Mouse (Mus musculus): ENCODE results near the gene Kcnk6. TPM values are rescaled to one million over a fixed set of nuclear protein-coding genes. Genes with fewer than 3 reads are reported as not detected.

The Kcnk6 gene
- total and polyA plus RNA-seq, 2 experiments from 2014 or later = 1.8 to 2.4 TPM

GRCm38 (mm10) chr7:29180077-29180853 is 52.0 kb downstream of the Kcnk6 start, which contains the start of gene Psmd8:
Psmd8 (minus strand) TSS chr7:29180701.
- Histone ChIP-seq H3K27me3 (ENCODE audit: insufficient read depth, low read length) (no peaks in the 10 kb centered on the region), H3K36me3 (ENCODE audit: insufficient read depth, low read length) (peaks cover 10% of the 10 kb centered on the region), H3K4me1 (ENCODE audit: insufficient read depth, low read length) (peaks cover 10% of the 10 kb centered on the region), H3K4me3 (ENCODE audit: low read depth, low read length) (peak within 1 kb of the TSS; percentile 73), H3K4me2 (ENCODE audit: low read depth, low read length, poor library complexity, severe bottlenecking) (peak within 1 kb of the TSS; percentile 83), H3K9ac (replicated peaks; ENCODE audit: low read length, poor library complexity, severe bottlenecking) (peak within 1 kb of the TSS; percentile 77), H3K27ac (ENCODE audit: low read depth, low read length) (peak within 1 kb of the TSS; percentile 76), H3K9me3 (ENCODE audit: low read length) (no peaks in the 10 kb centered on the region)
- DNase-seq (ENCODE audit: low spot score) (peak; percentile 98), ATAC-seq (ENCODE audit: low FRiP score) (peak; percentile 94)
- WGBS = under 1% methylated on average over 62 of the region's 62 CpGs
- peak; percentile 71 for TF ChIP-seq CTCF (IDR thresholded peaks at IDR 0.05)

GRCm38 (mm10) chr7:29179323-29179722 is 53.0 kb downstream of the Kcnk6 start:
- peak overlapping the region; percentile 83 for H3K4me2 ChIP-seq (ENCODE audit: low read depth, low read length, poor library complexity, severe bottlenecking)
- H3K27ac ChIP-seq (ENCODE audit: low read depth, low read length) = no peak overlapping the region
- no peak for DNase-seq (ENCODE audit: low spot score)
- H3K4me1 ChIP-seq (ENCODE audit: insufficient read depth, low read length) = peaks cover 10% of the 10 kb centered on the region
- no peaks in the 10 kb centered on the region for H3K9me3 ChIP-seq (ENCODE audit: low read length)
- peaks cover 18% of the 10 kb centered on the region for H3K36me3 ChIP-seq (ENCODE audit: insufficient read depth, low read length)
- H3K27me3 ChIP-seq (ENCODE audit: insufficient read depth, low read length) = no peaks in the 10 kb centered on the region
- peak overlapping the region; percentile 77; the same call in 1 of the 2 replicates for H3K9ac ChIP-seq (replicated peaks; ENCODE audit: low read length, poor library complexity, severe bottlenecking)
- TF ChIP-seq CTCF (IDR thresholded peaks at IDR 0.05) = no peak
- WGBS = 46% methylated on average over 7 of the region's 7 CpGs
- ATAC-seq (ENCODE audit: low FRiP score) = no peak
- peak overlapping the region; percentile 73 for H3K4me3 ChIP-seq (ENCODE audit: low read depth, low read length)

GRCm38 (mm10) chr7:29178106-29178505 is 54.2 kb downstream of the Kcnk6 start:
- H3K27ac ChIP-seq (ENCODE audit: low read depth, low read length) = no peak overlapping the region
- no peak overlapping the region for H3K9ac ChIP-seq (replicated peaks; ENCODE audit: low read length, poor library complexity, severe bottlenecking)
- no peaks in the 10 kb centered on the region for H3K9me3 ChIP-seq (ENCODE audit: low read length)
- no peak overlapping the region for H3K4me2 ChIP-seq (ENCODE audit: low read depth, low read length, poor library complexity, severe bottlenecking)
- TF ChIP-seq CTCF (IDR thresholded peaks at IDR 0.05) = peak; percentile 46
- peaks cover 9% of the 10 kb centered on the region for H3K27me3 ChIP-seq (ENCODE audit: insufficient read depth, low read length)
- H3K4me3 ChIP-seq (ENCODE audit: low read depth, low read length) = no peak overlapping the region
- WGBS = 89% methylated on average over 4 of the region's 4 CpGs
- H3K36me3 ChIP-seq (ENCODE audit: insufficient read depth, low read length) = peaks cover 31% of the 10 kb centered on the region
- ATAC-seq (ENCODE audit: low FRiP score) = no peak
- H3K4me1 ChIP-seq (ENCODE audit: insufficient read depth, low read length) = peaks cover 10% of the 10 kb centered on the region
- DNase-seq (ENCODE audit: low spot score) = no peak

- DNase-seq (ENCODE audit: low spot score) = no peak
- H3K27ac ChIP-seq (ENCODE audit: low read depth, low read length) = no peak overlapping the region
- TF ChIP-seq CTCF (IDR thresholded peaks at IDR 0.05) = no peak
- ATAC-seq (ENCODE audit: low FRiP score) = no peak
- peaks cover 8% of the 10 kb centered on the region; the same call in 1 of the 2 replicates for H3K4me1 ChIP-seq (ENCODE audit: insufficient read depth, low read length)
- H3K9me3 ChIP-seq (ENCODE audit: low read length) = no peaks in the 10 kb centered on the region
- 43% methylated on average over 32 of the region's 32 CpGs for WGBS
- H3K27me3 ChIP-seq (ENCODE audit: insufficient read depth, low read length) = peaks cover 25% of the 10 kb centered on the region
- no peak overlapping the region for H3K9ac ChIP-seq (replicated peaks; ENCODE audit: low read length, poor library complexity, severe bottlenecking)
- H3K4me2 ChIP-seq (ENCODE audit: low read depth, low read length, poor library complexity, severe bottlenecking) = no peak overlapping the region
- H3K36me3 ChIP-seq (ENCODE audit: insufficient read depth, low read length) = peaks cover 39% of the 10 kb centered on the region
- peak overlapping the region; percentile 77; the same call in 1 of the 2 replicates for H3K4me3 ChIP-seq (ENCODE audit: low read depth, low read length)
Observed at GRCm38 (mm10) chr7:29172390-29173016, 59.8 kb downstream of the Kcnk6 start.

Other genes starting within 250 kb of the Kcnk6 start
- 7.0 and 7.2 TPM in 2 replicates for gene Ryr1, start 107.3 kb downstream of the Kcnk6 start, total RNA-seq (2014; rRNA removed)
- gene Ryr1, start 107.3 kb downstream of the Kcnk6 start, polyA plus RNA-seq (2015; fragmentation: Nextera tagmentation; extraction: Ambion mirVana) = 13.6 and 15.2 TPM in 2 replicates
- gene Rasgrp4, start 97.7 kb downstream of the Kcnk6 start, total RNA-seq (2014; rRNA removed) = 0.80 and 2.2 TPM in 2 replicates
- 0.79 and 1.1 TPM in 2 replicates for gene Rasgrp4, start 97.7 kb downstream of the Kcnk6 start, polyA plus RNA-seq (2015; fragmentation: Nextera tagmentation; extraction: Ambion mirVana)
- gene Fam98c, start 76.3 kb downstream of the Kcnk6 start, total RNA-seq (2014; rRNA removed) = 27.5 and 32.9 TPM in 2 replicates
- gene Fam98c, start 76.3 kb downstream of the Kcnk6 start, polyA plus RNA-seq (2015; fragmentation: Nextera tagmentation; extraction: Ambion mirVana) = 37.9 and 38.0 TPM in 2 replicates
- 0.49 and 1.3 TPM in 2 replicates for gene Ggn, start 62.3 kb downstream of the Kcnk6 start, total RNA-seq (2014; rRNA removed)
- 0.35 and 0.69 TPM in 2 replicates for gene Ggn, start 62.3 kb downstream of the Kcnk6 start, polyA plus RNA-seq (2015; fragmentation: Nextera tagmentation; extraction: Ambion mirVana)
- 33.3 and 35.0 TPM in 2 replicates for gene Spred3, start 62.1 kb downstream of the Kcnk6 start, total RNA-seq (2014; rRNA removed)
- 10.4 and 13.1 TPM in 2 replicates for gene Spred3, start 62.1 kb downstream of the Kcnk6 start, polyA plus RNA-seq (2015; fragmentation: Nextera tagmentation; extraction: Ambion mirVana)
- 289 and 329 TPM in 2 replicates for gene Psmd8, start 51.8 kb downstream of the Kcnk6 start, total RNA-seq (2014; rRNA removed)
- 286 and 292 TPM in 2 replicates for gene Psmd8, start 51.8 kb downstream of the Kcnk6 start, polyA plus RNA-seq (2015; fragmentation: Nextera tagmentation; extraction: Ambion mirVana)
- gene Catsperg1, start 18.5 kb downstream of the Kcnk6 start, total RNA-seq (2014; rRNA removed) = 3.2 and 4.3 TPM in 2 replicates
- gene Catsperg1, start 18.5 kb downstream of the Kcnk6 start, polyA plus RNA-seq (2015; fragmentation: Nextera tagmentation; extraction: Ambion mirVana) = 2.9 and 3.7 TPM in 2 replicates
- gene Yif1b, start 5.8 kb upstream of the Kcnk6 start, total RNA-seq (2014; rRNA removed) = 121 and 127 TPM in 2 replicates
- 122 and 140 TPM in 2 replicates for gene Yif1b, start 5.8 kb upstream of the Kcnk6 start, polyA plus RNA-seq (2015; fragmentation: Nextera tagmentation; extraction: Ambion mirVana)
- 0.52 TPM in 1 of 2 replicates, not detected in the other for gene 2200002D01Rik, start 16.0 kb upstream of the Kcnk6 start, total RNA-seq (2014; rRNA removed)
- gene 2200002D01Rik, start 16.0 kb upstream of the Kcnk6 start, polyA plus RNA-seq (2015; fragmentation: Nextera tagmentation; extraction: Ambion mirVana) = 1.2 and 2.0 TPM in 2 replicates
- 46.6 and 47.7 TPM in 2 replicates for gene Spint2, start 49.4 kb upstream of the Kcnk6 start, total RNA-seq (2014; rRNA removed)
- 148 and 153 TPM in 2 replicates for gene Spint2, start 49.4 kb upstream of the Kcnk6 start, polyA plus RNA-seq (2015; fragmentation: Nextera tagmentation; extraction: Ambion mirVana)
- 1.3 TPM in 2 replicates for gene Ppp1r14a, start 56.8 kb upstream of the Kcnk6 start, total RNA-seq (2014; rRNA removed)
- 1.4 and 1.7 TPM in 2 replicates for gene Ppp1r14a, start 56.8 kb upstream of the Kcnk6 start, polyA plus RNA-seq (2015; fragmentation: Nextera tagmentation; extraction: Ambion mirVana)
- 192 and 197 TPM in 2 replicates for gene Dpf1, start 71.4 kb upstream of the Kcnk6 start, total RNA-seq (2014; rRNA removed)
- 160 and 162 TPM in 2 replicates for gene Dpf1, start 71.4 kb upstream of the Kcnk6 start, polyA plus RNA-seq (2015; fragmentation: Nextera tagmentation; extraction: Ambion mirVana)

All from midbrain, postnatal 0 days (tissue).